Mouse (Mus musculus) intestine, embryonic 14.5 days (tissue): ENCODE results near the gene Scap. TPM values are rescaled to one million over a fixed set of nuclear protein-coding genes. Genes with fewer than 3 reads are reported as not detected.
"Not testable (repeated sequence)": the region's sequence is repeated elsewhere in the genome, so short reads cannot be mapped to it uniquely, and the experiment has no call there.

Experiments used
- ATAC-seq: fragments of 200-750 bp; cut with Nextera tagmentation; replicated peaks from 2 replicates; pipeline ENCODE4 v1.8.0; 2017; ENCODE audit warnings: low read depth, moderate number of reproducible peaks, moderate TSS enrichment, moderate library complexity; ENCODE audit not compliant: low FRiP score, low TSS enrichment
- DNase-seq: peaks from one replicate; pipeline ENCODE4 v3.0.0-alpha.2; 2018; ENCODE audit warnings: low spot score
- H3K27ac ChIP-seq: fragments of 300-500 bp; sonication (generic); 2 replicates; pipeline ENCODE4 v1.5.1; 2014; ENCODE audit warnings: low read depth, mild to moderate bottlenecking, control low read depth
- H3K27me3 ChIP-seq: fragments of 300-500 bp; sonication (generic); replicated peaks from 2 replicates; pipeline ENCODE4 v1.6.1; 2014; ENCODE audit warnings: low read length, control low read depth; ENCODE audit not compliant: control insufficient read depth, insufficient read depth
- H3K36me3 ChIP-seq: fragments of 300-500 bp; sonication (generic); 2 replicates; pipeline ENCODE4 v1.6.1; 2014; ENCODE audit warnings: low read length, control low read depth; ENCODE audit not compliant: control insufficient read depth, insufficient read depth
- H3K4me1 ChIP-seq: fragments of 300-500 bp; sonication (generic); replicated peaks from 2 replicates; pipeline ENCODE4 v1.6.1; 2014; ENCODE audit warnings: low read length, control low read depth, mixed read lengths; ENCODE audit not compliant: control insufficient read depth, insufficient read depth
- H3K4me2 ChIP-seq: fragments of 300-500 bp; sonication (generic); 2 replicates; pipeline ENCODE4 v1.6.1; 2014; ENCODE audit warnings: low read length
- H3K4me3 ChIP-seq: fragments of 300-500 bp; sonication (generic); 2 replicates; pipeline ENCODE4 v1.5.1; 2014; ENCODE audit warnings: low read depth, low read length, control low read depth, mixed read lengths
- H3K9ac ChIP-seq: fragments of 300-500 bp; sonication (generic); 2 replicates; pipeline ENCODE4 v1.6.1; 2014; ENCODE audit warnings: mild to moderate bottlenecking, low read length
- H3K9me3 ChIP-seq: fragments of 300-500 bp; sonication (generic); 2 replicates; pipeline ENCODE4 v1.6.1; 2016; ENCODE audit warnings: low read length, control low read depth; ENCODE audit not compliant: control insufficient read depth
- WGBS: fragments of 180-500 bp; shearing (Covaris S2); extraction: QIAGEN DNeasy Blood & Tissue Kit; methylation state at CpG from one replicate; pipeline ENCODE4 v1.1.7; 2014; 5-methylcytosine and 5-hydroxymethylcytosine counted together
- polyA plus RNA-seq: library from polyadenylated mRNA; unstranded; fragments of >200 nt; fragmentation: Nextera tagmentation; extraction: Ambion mirVana; gene quantifications from 2 replicates; pipeline ENCODE4 v1.2.1, GENCODE M21; 2014

Gene Scap
- polyA plus RNA-seq, 1 experiment from 2014 or later, result 28.7 TPM

- Histone ChIP-seq H3K9ac (no peak overlapping the region), H3K27me3 (no peaks in the 10 kb centered on the region), H3K27ac (no peak overlapping the region), H3K9me3 (no peaks in the 10 kb centered on the region), H3K4me1 (no peaks in the 10 kb centered on the region), H3K4me2 (no peak overlapping the region), H3K36me3 (peaks cover 76% of the 10 kb centered on the region), H3K4me3 (no peak overlapping the region)
- ATAC-seq (no peak), DNase-seq (no peak)
- 89% methylated on average over 7 of the region's 7 CpGs for WGBS
These were observed 51.4 kb downstream of the Scap start for GRCm38 (mm10) chr9:110384369-110384929.

- Histone ChIP-seq H3K9me3 (no peaks in the 10 kb centered on the region), H3K4me3 (no peak overlapping the region), H3K27me3 (no peaks in the 10 kb centered on the region), H3K9ac (no peak overlapping the region), H3K4me1 (no peaks in the 10 kb centered on the region), H3K27ac (no peak overlapping the region), H3K36me3 (peaks cover 97% of the 10 kb centered on the region), H3K4me2 (no peak overlapping the region)
- DNase-seq (no peak), ATAC-seq (no peak)
- WGBS, result 93% methylated on average over 7 of the region's 7 CpGs
These were observed 54.9 kb downstream of the Scap start for GRCm38 (mm10) chr9:110388011-110388410.

- peaks cover 92% of the 10 kb centered on the region for H3K36me3 ChIP-seq
- DNase-seq, result no peak
- no peak overlapping the region for H3K4me3 ChIP-seq
- ATAC-seq, result no peak
- no peaks in the 10 kb centered on the region for H3K4me1 ChIP-seq
- no peak overlapping the region for H3K4me2 ChIP-seq
- H3K9me3 ChIP-seq, result no peaks in the 10 kb centered on the region
- 95% methylated on average over 3 of the region's 3 CpGs for WGBS
- no peak overlapping the region for H3K27ac ChIP-seq
- no peaks in the 10 kb centered on the region for H3K27me3 ChIP-seq
- no peak overlapping the region for H3K9ac ChIP-seq
These were observed 57.8 kb downstream of the Scap start for GRCm38 (mm10) chr9:110390843-110391242.

GRCm38 (mm10) chr9:110393295-110393694, 60.2 kb downstream of the Scap start:
- peaks cover 90% of the 10 kb centered on the region for H3K36me3 ChIP-seq
- DNase-seq (no peak), ATAC-seq (no peak)
- H3K27me3 ChIP-seq, result no peaks in the 10 kb centered on the region
- H3K27ac ChIP-seq, result no peak overlapping the region
- no peak overlapping the region for H3K9ac ChIP-seq
- H3K4me2 ChIP-seq, result no peak overlapping the region
- 85% methylated on average over 4 of the region's 4 CpGs for WGBS
- no peaks in the 10 kb centered on the region for H3K9me3 ChIP-seq
- H3K4me1 ChIP-seq, result no peaks in the 10 kb centered on the region
- H3K4me3 ChIP-seq, result no peak overlapping the region

- Histone ChIP-seq H3K27ac (no peak overlapping the region), H3K4me3 (no peak overlapping the region), H3K9ac (no peak overlapping the region), H3K9me3 (no peaks in the 10 kb centered on the region), H3K36me3 (peaks cover 32% of the 10 kb centered on the region), H3K4me2 (no peak overlapping the region), H3K4me1 (no peaks in the 10 kb centered on the region), H3K27me3 (no peaks in the 10 kb centered on the region)
- WGBS, result 64% methylated on average over 5 of the region's 5 CpGs
- ATAC-seq (no peak; the same call in 1 of the 2 replicates), DNase-seq (no peak)
These were observed 67.6 kb downstream of the Scap start for GRCm38 (mm10) chr9:110400650-110401049.

- ATAC-seq, result no peak
These were observed 69.6 kb downstream of the Scap start for GRCm38 (mm10) chr9:110402731-110403130.

GRCm38 (mm10) chr9:110403240-110403639, 70.2 kb downstream of the Scap start:
- DNase-seq, ATAC-seq, H3K4me2 ChIP-seq, H3K4me3 ChIP-seq, H3K4me1 ChIP-seq, H3K9ac ChIP-seq, H3K27ac ChIP-seq, H3K27me3 ChIP-seq, H3K9me3 ChIP-seq: not testable (repeated sequence)
- 82% methylated on average over 4 of the region's 4 CpGs for WGBS
- peaks cover 13% of the 10 kb centered on the region for H3K36me3 ChIP-seq

More at GRCm38 (mm10) chr9:110402731-110403130, 69.6 kb downstream of the Scap start:
- Histone ChIP-seq H3K27me3 (no peaks in the 10 kb centered on the region), H3K27ac (no peak overlapping the region), H3K4me3 (no peak overlapping the region), H3K4me2 (no peak overlapping the region), H3K36me3 (peaks cover 16% of the 10 kb centered on the region), H3K4me1 (peaks cover 7% of the 10 kb centered on the region), H3K9me3 (no peaks in the 10 kb centered on the region), H3K9ac (no peak overlapping the region)
- no peak for DNase-seq
- WGBS, result 100% methylated on average over 2 of the region's 2 CpGs

- peak overlapping the region; percentile 78 for H3K9ac ChIP-seq
- no peaks in the 10 kb centered on the region for H3K9me3 ChIP-seq
- H3K27me3 ChIP-seq, result no peaks in the 10 kb centered on the region
- H3K4me3 ChIP-seq, result peak overlapping the region; percentile 91
- peaks cover 12% of the 10 kb centered on the region for H3K4me1 ChIP-seq
- peaks cover 11% of the 10 kb centered on the region; the same call in 1 of the 2 replicates for H3K36me3 ChIP-seq
- H3K4me2 ChIP-seq, result peak overlapping the region; percentile 75
- peak overlapping the region; percentile 86 for H3K27ac ChIP-seq
- WGBS, result 2% methylated on average over 41 of the region's 41 CpGs
- peak; percentile 57 for DNase-seq
- ATAC-seq, result peak; percentile 56
These were observed 74.4 kb downstream of the Scap start for GRCm38 (mm10) chr9:110407311-110408098.
